Mouse (Mus musculus): ENCODE results near the gene Mylk2. TPM values are rescaled to one million over a fixed set of nuclear protein-coding genes. Genes with fewer than 3 reads are reported as not detected.
A peak's percentile ranks its signal among the peaks of the same experiment; 100 is the strongest.

Mylk2 gene
- not detected in 2 replicates for polyA plus RNA-seq (2011; ENCODE audit: insufficient read depth, insufficient read length, low read depth, missing spikeins)

DNA sequence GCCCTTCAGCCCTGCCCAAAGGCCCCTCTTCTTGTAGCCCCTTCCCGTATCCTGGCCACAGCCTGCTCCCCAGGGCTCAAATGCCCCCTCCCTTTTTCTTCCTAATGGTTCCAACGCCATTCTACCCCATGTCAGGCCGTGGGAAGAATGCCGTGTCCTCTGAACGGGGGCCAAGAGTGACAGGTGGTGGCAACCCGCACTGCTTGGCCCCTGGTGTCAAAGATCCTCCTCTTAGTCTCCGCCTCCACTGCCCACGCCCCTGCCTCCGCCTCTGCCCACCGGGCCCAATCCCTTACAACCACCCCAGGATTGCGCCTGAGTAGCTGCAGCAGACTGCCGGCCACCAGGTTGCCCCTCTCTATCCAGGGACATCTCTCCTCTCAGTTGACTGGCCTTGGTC, at the start of gene Mylk2:
Gene Mylk2 (plus strand): TSS at position 322 of the 400 bp plus-strand sequence.
- H3K27ac ChIP-seq (ENCODE audit: insufficient read depth, low read length): no peak within 1 kb of the TSS
- no peaks in the 10 kb centered on the region for H3K36me3 ChIP-seq (ENCODE audit: control insufficient read depth, insufficient read depth, low read length, poor library complexity, severe bottlenecking)
- no peaks in the 10 kb centered on the region for H3K27me3 ChIP-seq (ENCODE audit: control insufficient read depth, insufficient read depth, low read length, poor library complexity, severe bottlenecking)
- no peak within 1 kb of the TSS for H3K4me3 ChIP-seq (ENCODE audit: low read depth, low read length)
- no peaks in the 10 kb centered on the region for H3K4me1 ChIP-seq (ENCODE audit: control insufficient read depth, insufficient read depth, low read length)
- no peak within 1 kb of the TSS for H3K9ac ChIP-seq (ENCODE audit: low read depth, poor library complexity, severe bottlenecking)
- H3K9me3 ChIP-seq (replicated peaks; ENCODE audit: control insufficient read depth, insufficient read depth, low read length, poor library complexity, severe bottlenecking): no peaks in the 10 kb centered on the region
- TF ChIP-seq POLR2A (IDR thresholded peaks at IDR 0.05; ENCODE audit: insufficient read depth, low read length) (no peak), EP300 (IDR thresholded peaks at IDR 0.05; ENCODE audit: insufficient read depth, low read depth, low read length) (no peak), CTCF (IDR thresholded peaks at IDR 0.05; ENCODE audit: low read depth, low read length) (no peak)

GRCm38 (mm10) chr2:152861891-152862290, 49.3 kb upstream of the Mylk2 start:
- TF ChIP-seq EP300 (IDR thresholded peaks at IDR 0.05; ENCODE audit: insufficient read depth, low read depth, low read length) (no peak), POLR2A (IDR thresholded peaks at IDR 0.05; ENCODE audit: insufficient read depth, low read length) (no peak), CTCF (IDR thresholded peaks at IDR 0.05; ENCODE audit: low read depth, low read length) (no peak)
- peaks cover 1% of the 10 kb centered on the region for H3K4me1 ChIP-seq (ENCODE audit: control insufficient read depth, insufficient read depth, low read length)
- H3K9ac ChIP-seq (ENCODE audit: low read depth, poor library complexity, severe bottlenecking): no peak overlapping the region
- H3K4me3 ChIP-seq (ENCODE audit: low read depth, low read length): no peak overlapping the region
- H3K27me3 ChIP-seq (ENCODE audit: control insufficient read depth, insufficient read depth, low read length, poor library complexity, severe bottlenecking): no peaks in the 10 kb centered on the region
- no peaks in the 10 kb centered on the region for H3K9me3 ChIP-seq (replicated peaks; ENCODE audit: control insufficient read depth, insufficient read depth, low read length, poor library complexity, severe bottlenecking)
- peaks cover 38% of the 10 kb centered on the region for H3K36me3 ChIP-seq (ENCODE audit: control insufficient read depth, insufficient read depth, low read length, poor library complexity, severe bottlenecking)
- H3K27ac ChIP-seq (ENCODE audit: insufficient read depth, low read length): peak overlapping the region; percentile 58; the same call in 1 of the 2 replicates

GRCm38 (mm10) chr2:152862638-152863037, 48.5 kb upstream of the Mylk2 start:
- no peaks in the 10 kb centered on the region for H3K27me3 ChIP-seq (ENCODE audit: control insufficient read depth, insufficient read depth, low read length, poor library complexity, severe bottlenecking)
- TF ChIP-seq POLR2A (IDR thresholded peaks at IDR 0.05; ENCODE audit: insufficient read depth, low read length) (no peak), CTCF (IDR thresholded peaks at IDR 0.05; ENCODE audit: low read depth, low read length) (no peak), EP300 (IDR thresholded peaks at IDR 0.05; ENCODE audit: insufficient read depth, low read depth, low read length) (no peak)
- H3K36me3 ChIP-seq (ENCODE audit: control insufficient read depth, insufficient read depth, low read length, poor library complexity, severe bottlenecking): peaks cover 40% of the 10 kb centered on the region
- H3K9me3 ChIP-seq (replicated peaks; ENCODE audit: control insufficient read depth, insufficient read depth, low read length, poor library complexity, severe bottlenecking): no peaks in the 10 kb centered on the region
- H3K9ac ChIP-seq (ENCODE audit: low read depth, poor library complexity, severe bottlenecking): no peak overlapping the region
- no peak overlapping the region for H3K27ac ChIP-seq (ENCODE audit: insufficient read depth, low read length)
- H3K4me3 ChIP-seq (ENCODE audit: low read depth, low read length): no peak overlapping the region
- H3K4me1 ChIP-seq (ENCODE audit: control insufficient read depth, insufficient read depth, low read length): peaks cover 1% of the 10 kb centered on the region

GRCm38 (mm10) chr2:152863346-152863745, 47.8 kb upstream of the Mylk2 start:
- Histone ChIP-seq H3K4me3 (ENCODE audit: low read depth, low read length) (no peak overlapping the region), H3K27me3 (ENCODE audit: control insufficient read depth, insufficient read depth, low read length, poor library complexity, severe bottlenecking) (no peaks in the 10 kb centered on the region), H3K9ac (ENCODE audit: low read depth, poor library complexity, severe bottlenecking) (no peak overlapping the region), H3K4me1 (ENCODE audit: control insufficient read depth, insufficient read depth, low read length) (peaks cover 3% of the 10 kb centered on the region), H3K36me3 (ENCODE audit: control insufficient read depth, insufficient read depth, low read length, poor library complexity, severe bottlenecking) (peaks cover 43% of the 10 kb centered on the region), H3K27ac (ENCODE audit: insufficient read depth, low read length) (no peak overlapping the region), H3K9me3 (replicated peaks; ENCODE audit: control insufficient read depth, insufficient read depth, low read length, poor library complexity, severe bottlenecking) (no peaks in the 10 kb centered on the region)
- no peak for TF ChIP-seq POLR2A (IDR thresholded peaks at IDR 0.05; ENCODE audit: insufficient read depth, low read length)
- TF ChIP-seq CTCF (IDR thresholded peaks at IDR 0.05; ENCODE audit: low read depth, low read length): no peak
- no peak for TF ChIP-seq EP300 (IDR thresholded peaks at IDR 0.05; ENCODE audit: insufficient read depth, low read depth, low read length)

- no peak overlapping the region for H3K4me3 ChIP-seq (ENCODE audit: low read depth, low read length)
- TF ChIP-seq CTCF (IDR thresholded peaks at IDR 0.05; ENCODE audit: low read depth, low read length): no peak
- TF ChIP-seq EP300 (IDR thresholded peaks at IDR 0.05; ENCODE audit: insufficient read depth, low read depth, low read length): no peak
- TF ChIP-seq POLR2A (IDR thresholded peaks at IDR 0.05; ENCODE audit: insufficient read depth, low read length): no peak
- H3K9ac ChIP-seq (ENCODE audit: low read depth, poor library complexity, severe bottlenecking): no peak overlapping the region
- no peak overlapping the region for H3K27ac ChIP-seq (ENCODE audit: insufficient read depth, low read length)
- peaks cover 77% of the 10 kb centered on the region for H3K36me3 ChIP-seq (ENCODE audit: control insufficient read depth, insufficient read depth, low read length, poor library complexity, severe bottlenecking)
- H3K4me1 ChIP-seq (ENCODE audit: control insufficient read depth, insufficient read depth, low read length): no peaks in the 10 kb centered on the region
- H3K9me3 ChIP-seq (replicated peaks; ENCODE audit: control insufficient read depth, insufficient read depth, low read length, poor library complexity, severe bottlenecking): no peaks in the 10 kb centered on the region
- H3K27me3 ChIP-seq (ENCODE audit: control insufficient read depth, insufficient read depth, low read length, poor library complexity, severe bottlenecking): no peaks in the 10 kb centered on the region
Measured at GRCm38 (mm10) chr2:152878239-152878638, 32.9 kb upstream of the Mylk2 start.

DNA sequence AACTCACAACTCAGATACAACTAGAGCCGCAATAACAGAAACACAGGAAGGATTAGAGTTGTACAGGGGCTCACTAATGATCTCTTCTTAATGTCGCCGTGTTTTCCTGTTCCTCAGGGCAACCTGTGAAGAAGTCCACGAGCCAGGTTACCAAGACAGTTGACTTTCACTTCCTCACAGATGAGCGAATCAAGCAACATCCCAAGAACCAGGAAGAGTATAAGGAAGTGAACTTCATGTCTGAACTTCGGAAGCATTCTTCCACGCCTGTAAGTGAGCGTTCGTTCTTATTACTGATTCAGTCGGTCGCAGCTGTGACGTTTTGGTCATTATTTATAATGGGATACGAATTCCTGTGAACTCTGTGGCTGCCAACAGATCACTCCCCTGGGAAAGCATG, 30.3 kb upstream of the Mylk2 start:
- Histone ChIP-seq H3K4me3 (ENCODE audit: low read depth, low read length) (no peak overlapping the region), H3K27ac (ENCODE audit: insufficient read depth, low read length) (no peak overlapping the region), H3K4me1 (ENCODE audit: control insufficient read depth, insufficient read depth, low read length) (no peaks in the 10 kb centered on the region), H3K9me3 (replicated peaks; ENCODE audit: control insufficient read depth, insufficient read depth, low read length, poor library complexity, severe bottlenecking) (no peaks in the 10 kb centered on the region), H3K27me3 (ENCODE audit: control insufficient read depth, insufficient read depth, low read length, poor library complexity, severe bottlenecking) (no peaks in the 10 kb centered on the region), H3K9ac (ENCODE audit: low read depth, poor library complexity, severe bottlenecking) (no peak overlapping the region), H3K36me3 (ENCODE audit: control insufficient read depth, insufficient read depth, low read length, poor library complexity, severe bottlenecking) (peaks cover 82% of the 10 kb centered on the region)
- no peak for TF ChIP-seq POLR2A (IDR thresholded peaks at IDR 0.05; ENCODE audit: insufficient read depth, low read length)

All from ES-Bruce4 (cell line).